Comparison of ENCODE assay signal across 26 mouse cellular contexts in the genomic region with DNA sequence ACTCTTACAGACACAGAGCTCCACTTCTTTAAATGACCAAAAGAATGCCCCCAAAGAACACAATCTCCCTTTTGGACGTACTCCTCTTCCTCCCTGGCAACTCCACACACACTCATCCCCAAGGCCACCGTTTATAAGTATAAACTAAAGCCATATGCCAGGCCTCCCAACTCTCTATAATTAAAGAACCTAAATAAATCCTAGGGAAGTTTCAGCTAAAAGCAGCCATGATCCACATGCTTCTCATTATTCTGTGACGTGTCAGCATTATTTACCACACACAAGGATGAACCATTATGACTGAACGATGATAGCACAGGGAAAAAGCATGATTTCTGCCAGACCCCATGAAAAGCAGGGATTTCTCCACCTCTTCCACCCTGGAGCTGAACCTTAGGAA.
A peak's percentile ranks its signal among the peaks of the same experiment; 100 is the strongest.
DNase-seq lines count a peak whose midpoint lies in the region; ATAC-seq and TF ChIP-seq lines count a peak whose summit lies in the region.
"Had no signal": no experiment of that assay in that cellular context is flagged by ENCODE, and none has a peak within 500 bp of the region (broad histone marks: within the 10 kb centered on the region; RNA-seq: fewer than 3 reads in every experiment).

No protein-coding gene starts in this region.

- peaks cover 27% of the 10 kb centered on the region for H3K4me1 ChIP-seq in heart, embryonic 16.5 days (ENCODE audit: control insufficient read depth, insufficient read depth, low read length)
- peaks cover 52% of the 10 kb centered on the region for H3K4me1 ChIP-seq in embryonic facial prominence, embryonic 13.5 days
- peaks cover 29% of the 10 kb centered on the region for H3K4me1 ChIP-seq in kidney, embryonic 16.5 days (ENCODE audit: insufficient read depth, low read length)

- 65% methylated on average over 4 of the region's 4 CpGs for WGBS in heart, embryonic 16.5 days
- 22% methylated on average over 4 of the region's 4 CpGs for WGBS in embryonic facial prominence, embryonic 13.5 days
- 66% methylated on average over 4 of the region's 4 CpGs for WGBS in kidney, embryonic 16.5 days

- H3K4me3 ChIP-seq in gastrocnemius, adult 2 months: no peak overlapping the region; the same call in 1 of the 2 replicates
- no peak overlapping the region for H3K4me3 ChIP-seq in heart, embryonic 16.5 days (ENCODE audit: low read length)
- H3K4me3 ChIP-seq in embryonic facial prominence, embryonic 13.5 days: no peak overlapping the region
- no peak overlapping the region for H3K4me3 ChIP-seq in kidney, embryonic 16.5 days (ENCODE audit: low read length)
- H3K4me3 ChIP-seq: erythroblast, embryonic 14.5 days; kidney, embryonic 15.5 days; limb, embryonic 13.5 days; liver, embryonic 13.5 days; midbrain, embryonic 13.5 days; neural tube, embryonic 13.5 days had no signal

- no peaks in the 10 kb centered on the region for H3K27me3 ChIP-seq in heart, embryonic 16.5 days (ENCODE audit: control insufficient read depth, insufficient read depth, low read length)
- H3K27me3 ChIP-seq in embryonic facial prominence, embryonic 13.5 days: no peaks in the 10 kb centered on the region
- H3K27me3 ChIP-seq in kidney, embryonic 16.5 days (ENCODE audit: insufficient read depth, low read length): no peaks in the 10 kb centered on the region
- H3K27me3 ChIP-seq: kidney, embryonic 15.5 days; limb, embryonic 13.5 days; liver, embryonic 13.5 days; midbrain, embryonic 13.5 days; neural tube, embryonic 13.5 days had no signal

- H3K4me2 ChIP-seq in heart, embryonic 16.5 days (ENCODE audit: low read depth, low read length): no peak overlapping the region
- H3K4me2 ChIP-seq in embryonic facial prominence, embryonic 13.5 days: peak overlapping the region; percentile 39
- H3K4me2 ChIP-seq in kidney, embryonic 16.5 days (replicated peaks; ENCODE audit: low read depth, low read length): no peak overlapping the region
- H3K4me2 ChIP-seq: kidney, embryonic 15.5 days; limb, embryonic 13.5 days; liver, embryonic 13.5 days; midbrain, embryonic 13.5 days; neural tube, embryonic 13.5 days had no signal

- peaks cover 7% of the 10 kb centered on the region; the same call in 1 of the 2 replicates for H3K36me3 ChIP-seq in heart, embryonic 16.5 days (ENCODE audit: control insufficient read depth, insufficient read depth)
- H3K36me3 ChIP-seq in embryonic facial prominence, embryonic 13.5 days: peaks cover 19% of the 10 kb centered on the region
- H3K36me3 ChIP-seq in kidney, embryonic 16.5 days (ENCODE audit: insufficient read depth, low read length): 0 out of 2 replicates have a peak, but pooled peaks cover 5% of the 10 kb centered on the region
- H3K36me3 ChIP-seq: liver, embryonic 13.5 days had no signal

- intact Hi-C loops in gastrocnemius, adult 2 months (cut with DNase I): no loop called here
- intact Hi-C loops in heart, postnatal 10 days (cut with DNase I): loop anchor here (5.0 kb wide), 1 partner anchor 80 kb away; the partner anchor contains the start of gene Myo1b

- no peaks in the 10 kb centered on the region for H3K9me3 ChIP-seq in heart, embryonic 16.5 days (replicated peaks; ENCODE audit: control insufficient read depth, low read length)
- no peaks in the 10 kb centered on the region for H3K9me3 ChIP-seq in embryonic facial prominence, embryonic 13.5 days
- H3K9me3 ChIP-seq in kidney, embryonic 16.5 days (ENCODE audit: low read length): no peaks in the 10 kb centered on the region
- H3K9me3 ChIP-seq: kidney, embryonic 15.5 days; limb, embryonic 13.5 days; liver, embryonic 13.5 days; midbrain, embryonic 13.5 days; neural tube, embryonic 13.5 days had no signal

- no peak overlapping the region for H3K9ac ChIP-seq in heart, embryonic 16.5 days (ENCODE audit: low read length)
- no peak overlapping the region for H3K9ac ChIP-seq in embryonic facial prominence, embryonic 13.5 days
- no peak overlapping the region for H3K9ac ChIP-seq in kidney, embryonic 16.5 days (replicated peaks; ENCODE audit: low read length)
- H3K9ac ChIP-seq: kidney, embryonic 15.5 days; limb, embryonic 13.5 days; liver, embryonic 13.5 days; midbrain, embryonic 13.5 days; neural tube, embryonic 13.5 days had no signal

- H3K27ac ChIP-seq in gastrocnemius, adult 2 months: peak overlapping the region; percentile 71
- peak overlapping the region; percentile 14; the same call in 1 of the 2 replicates for H3K27ac ChIP-seq in heart, embryonic 16.5 days (ENCODE audit: low read length)
- peak overlapping the region; percentile 82 for H3K27ac ChIP-seq in embryonic facial prominence, embryonic 13.5 days
- H3K27ac ChIP-seq in kidney, embryonic 16.5 days (ENCODE audit: low read length): no peak overlapping the region
- H3K27ac ChIP-seq: kidney, embryonic 15.5 days; limb, embryonic 13.5 days; liver, embryonic 13.5 days; macrophage; midbrain, embryonic 13.5 days; neural tube, embryonic 13.5 days; stomach, postnatal 0 days had no signal

- TF ChIP-seq CTCF in gastrocnemius, adult 2 months (IDR thresholded peaks at IDR 0.05): no peak

- ATAC-seq in heart, embryonic 16.5 days (replicated peaks; ENCODE audit: extremely low read depth, insufficient read depth, low FRiP score): no peak
- 0 out of 2 replicates have a peak, but pooled peaks have one; percentile 10 for ATAC-seq in embryonic facial prominence, embryonic 13.5 days (ENCODE audit: insufficient number of reproducible peaks, insufficient read depth, low FRiP score, low TSS enrichment, low read depth)
- no peak for ATAC-seq in cerebellum, adult (ENCODE audit: insufficient number of reproducible peaks, low FRiP score, low TSS enrichment)
- no peak for ATAC-seq in kidney, embryonic 16.5 days (ENCODE audit: low FRiP score, low TSS enrichment)
- ATAC-seq: CD4-positive, CD25-positive, alpha-beta regulatory T cell, adult 4 months; hindbrain, embryonic 16.5 days; midbrain, embryonic 13.5 days had no signal

- DNase-seq in gastrocnemius, adult 2 months: no peak
- DNase-seq in gastrocnemius, postnatal 4 days (ENCODE audit: low spot score in 2 of 2): no peak
- DNase-seq in heart, postnatal 10 days: no peak
- DNase-seq in NIH3T3 (ENCODE audit: low read depth): peak; percentile 67
- DNase-seq: adrenal gland, adult 8-10 months; cerebellum, adult 11 months; cerebellum, adult 9-11 months; kidney, adult 18-20 months; liver, embryonic 13.5 days; lung, adult 2 months; right cerebral cortex, postnatal 4 days; thymus, adult 2 months; thymus, postnatal 36 days had no signal
